9 mouse cellular contexts compared by ENCODE assay signal in genomic region chr10:66909204-66909889, GRCm38 (mm10).
DNase-seq lines count a peak whose midpoint lies in the region; ATAC-seq and TF ChIP-seq lines count a peak whose summit lies in the region.
"Had no signal": no experiment of that assay in that cellular context is flagged by ENCODE, and none has a peak within 500 bp of the region (broad histone marks: within the 10 kb centered on the region; RNA-seq: fewer than 3 reads in every experiment).

No protein-coding gene starts in this region.

- WGBS in heart, embryonic 14.5 days = 15% methylated on average over 12 of the region's 12 CpGs
- 18% methylated on average over 12 of the region's 12 CpGs for WGBS in heart, embryonic 10.5 days
- WGBS in forebrain, postnatal 0 days = 16% methylated on average over 12 of the region's 12 CpGs
- 9% methylated on average over 12 of the region's 12 CpGs for WGBS in kidney, postnatal 0 days
- 10% methylated on average over 12 of the region's 12 CpGs for WGBS in midbrain, embryonic 16.5 days

- H3K9ac ChIP-seq in heart, embryonic 14.5 days (ENCODE audit: low read length) = no peak overlapping the region
- H3K9ac ChIP-seq in CH12.LX (ENCODE audit: insufficient read depth, low read depth) = no peak overlapping the region
- no peak overlapping the region for H3K9ac ChIP-seq in forebrain, postnatal 0 days
- H3K9ac ChIP-seq in kidney, postnatal 0 days (ENCODE audit: low read depth, low read length) = no peak overlapping the region
- no peak overlapping the region for H3K9ac ChIP-seq in midbrain, embryonic 16.5 days (ENCODE audit: low read depth, low read length)
- H3K9ac ChIP-seq: embryonic facial prominence, embryonic 13.5 days had no signal

- TF ChIP-seq RAD21 in CH12.LX (IDR thresholded peaks at IDR 0.05; ENCODE audit: low read depth, low read length) = peak; percentile 98

- H3K4me3 ChIP-seq in heart, embryonic 14.5 days (ENCODE audit: control insufficient read depth in 1 of 2, insufficient read depth in 1 of 2, low read depth in 1 of 2, low read length in 2 of 2) = no peak overlapping the region
- no peak overlapping the region for H3K4me3 ChIP-seq in heart, embryonic 10.5 days
- H3K4me3 ChIP-seq in CH12.LX (replicated peaks in 1 of 3; ENCODE audit: low read depth in 2 of 3, low read length in 2 of 3, poor library complexity in 1 of 3) = no peak overlapping the region
- no peak overlapping the region for H3K4me3 ChIP-seq in forebrain, postnatal 0 days (ENCODE audit: low read depth, low read length)
- no peak overlapping the region for H3K4me3 ChIP-seq in kidney, postnatal 0 days (replicated peaks; ENCODE audit: low read depth, low read length)
- no peak overlapping the region for H3K4me3 ChIP-seq in midbrain, embryonic 16.5 days (ENCODE audit: low read depth, low read length)
- H3K4me3 ChIP-seq: embryonic facial prominence, embryonic 13.5 days had no signal

- no peaks in the 10 kb centered on the region for H3K79me2 ChIP-seq in CH12.LX (replicated peaks; ENCODE audit: control insufficient read depth, extremely low read depth, insufficient read depth, poor library complexity, severe bottlenecking)

- peaks cover 28 to 55% of the 10 kb centered on the region in 2 experiments for H3K4me1 ChIP-seq in heart, embryonic 14.5 days (ENCODE audit: control insufficient read depth in 2 of 2, insufficient read depth in 2 of 2, low read length in 2 of 2)
- peaks cover 48% of the 10 kb centered on the region for H3K4me1 ChIP-seq in heart, embryonic 10.5 days
- H3K4me1 ChIP-seq in CH12.LX (ENCODE audit: control insufficient read depth in 1 of 2, insufficient read depth in 2 of 2) = peaks cover 4 to 33% of the 10 kb centered on the region in 2 experiments; a peak in 3 of 4 replicates
- peaks cover 13% of the 10 kb centered on the region for H3K4me1 ChIP-seq in forebrain, postnatal 0 days (ENCODE audit: insufficient read depth)
- 0 out of 2 replicates have a peak, but pooled peaks cover 15% of the 10 kb centered on the region for H3K4me1 ChIP-seq in kidney, postnatal 0 days (replicated peaks; ENCODE audit: insufficient read depth, low read length)
- H3K4me1 ChIP-seq in midbrain, embryonic 16.5 days (ENCODE audit: control insufficient read depth, insufficient read depth, low read length) = peaks cover 8% of the 10 kb centered on the region

- TF ChIP-seq CTCF in CH12.LX (conservative IDR thresholded peaks at IDR 0.05 in 1 of 2, IDR thresholded peaks at IDR 0.05 in 1 of 2; ENCODE audit: low read depth in 2 of 2, low read length in 2 of 2) = peak; percentile 71 to 92
- peak; percentile 96 for TF ChIP-seq CTCF in forebrain, postnatal 0 days (IDR thresholded peaks at IDR 0.05; ENCODE audit: low read depth)
- TF ChIP-seq CTCF in kidney, postnatal 0 days (IDR thresholded peaks at IDR 0.05; ENCODE audit: low read depth) = peak; percentile 94

- no peak for TF ChIP-seq POLR2A in CH12.LX (IDR thresholded peaks at IDR 0.05; ENCODE audit: low read depth, low read length)

- no peak for DNase-seq in heart, embryonic 10.5 days (ENCODE audit: low spot score)
- peak; percentile 80 for DNase-seq in CH12.LX (ENCODE audit: extremely low read depth)
- peak; percentile 34 for DNase-seq in cerebellum, adult 11 months
- peak; percentile 93 for DNase-seq in forebrain, postnatal 0 days
- peak; percentile 91 for DNase-seq in kidney, postnatal 0 days (ENCODE audit: low spot score)
- peak; percentile 25 to 35 for DNase-seq in thymus, postnatal 36 days

- no peaks in the 10 kb centered on the region for H3K36me3 ChIP-seq in heart, embryonic 14.5 days (ENCODE audit: control insufficient read depth, insufficient read depth, low read length)
- H3K36me3 ChIP-seq in heart, embryonic 10.5 days = no peaks in the 10 kb centered on the region
- no peaks in the 10 kb centered on the region for H3K36me3 ChIP-seq in CH12.LX (replicated peaks in 1 of 2; ENCODE audit: control insufficient read depth in 1 of 2, insufficient read depth in 1 of 2, low read length in 1 of 2)
- H3K36me3 ChIP-seq in forebrain, postnatal 0 days (ENCODE audit: insufficient read depth) = no peaks in the 10 kb centered on the region
- H3K36me3 ChIP-seq in kidney, postnatal 0 days (ENCODE audit: insufficient read depth, low read length) = no peaks in the 10 kb centered on the region
- no peaks in the 10 kb centered on the region for H3K36me3 ChIP-seq in midbrain, embryonic 16.5 days (ENCODE audit: control insufficient read depth, insufficient read depth, low read length)
- H3K36me3 ChIP-seq: embryonic facial prominence, embryonic 13.5 days had no signal

- no peaks in the 10 kb centered on the region for H3K9me3 ChIP-seq in heart, embryonic 14.5 days (ENCODE audit: control insufficient read depth, low read length)
- H3K9me3 ChIP-seq in heart, embryonic 10.5 days = no peaks in the 10 kb centered on the region
- no peaks in the 10 kb centered on the region for H3K9me3 ChIP-seq in CH12.LX (replicated peaks; ENCODE audit: low read length)
- H3K9me3 ChIP-seq in forebrain, postnatal 0 days (ENCODE audit: low read length) = no peaks in the 10 kb centered on the region
- H3K9me3 ChIP-seq in kidney, postnatal 0 days (replicated peaks; ENCODE audit: low read length) = no peaks in the 10 kb centered on the region
- H3K9me3 ChIP-seq in midbrain, embryonic 16.5 days (replicated peaks; ENCODE audit: control insufficient read depth, low read length, poor library complexity, severe bottlenecking) = no peaks in the 10 kb centered on the region
- H3K9me3 ChIP-seq: embryonic facial prominence, embryonic 13.5 days had no signal

- in situ Hi-C loops in CH12.LX (cut with MboI; ENCODE audit: low pct_ligation_motif_present, low pct_unique_long_range_greater_than_20kb, low sequenced_read_pairs) = loop anchor here (10.0 to 25.0 kb wide), 2 partner anchors 178 to 395 kb away; partner anchors contain the start of genes Jmjd1c and Reep3

- dilution Hi-C loops in CH12.LX (cut with MboI; ENCODE audit: extremely low pct_ligation_motif_present, extremely low pct_unique_long_range_greater_than_20kb, low sequenced_read_pairs) = no loop called here

- no peak overlapping the region for H3K27ac ChIP-seq in heart, embryonic 14.5 days (replicated peaks in 1 of 2; ENCODE audit: control insufficient read depth in 1 of 2, insufficient read depth in 1 of 2, low read depth in 2 of 2, low read length in 2 of 2)
- H3K27ac ChIP-seq in heart, embryonic 10.5 days = no peak overlapping the region
- H3K27ac ChIP-seq in CH12.LX (ENCODE audit: insufficient read depth, low read depth) = no peak overlapping the region
- H3K27ac ChIP-seq in forebrain, postnatal 0 days (ENCODE audit: low read depth, low read length) = no peak overlapping the region
- H3K27ac ChIP-seq in kidney, postnatal 0 days = no peak overlapping the region
- H3K27ac ChIP-seq in midbrain, embryonic 16.5 days (ENCODE audit: low read length) = no peak overlapping the region
- H3K27ac ChIP-seq: embryonic facial prominence, embryonic 13.5 days had no signal

- no peaks in the 10 kb centered on the region for H3K27me3 ChIP-seq in heart, embryonic 14.5 days (ENCODE audit: control insufficient read depth, insufficient read depth, low read length)
- no peaks in the 10 kb centered on the region for H3K27me3 ChIP-seq in heart, embryonic 10.5 days (ENCODE audit: insufficient read depth, poor library complexity, severe bottlenecking)
- no peaks in the 10 kb centered on the region for H3K27me3 ChIP-seq in CH12.LX (replicated peaks)
- H3K27me3 ChIP-seq in forebrain, postnatal 0 days (ENCODE audit: insufficient read depth, low read length) = no peaks in the 10 kb centered on the region
- H3K27me3 ChIP-seq in kidney, postnatal 0 days (ENCODE audit: insufficient read depth, low read length) = no peaks in the 10 kb centered on the region
- H3K27me3 ChIP-seq in midbrain, embryonic 16.5 days (ENCODE audit: control insufficient read depth, insufficient read depth, low read depth, low read length) = no peaks in the 10 kb centered on the region
- H3K27me3 ChIP-seq: embryonic facial prominence, embryonic 13.5 days had no signal

- no peak for ATAC-seq in heart, embryonic 14.5 days (ENCODE audit: insufficient number of reproducible peaks, insufficient read depth, low FRiP score, low read depth)
- peak; percentile 37; the same call in 1 of the 2 replicates for ATAC-seq in forebrain, postnatal 0 days
- no peak for ATAC-seq in kidney, postnatal 0 days (replicated peaks; ENCODE audit: low FRiP score, low read depth)
- peak; percentile 44; the same call in 1 of the 2 replicates for ATAC-seq in midbrain, embryonic 16.5 days

- no peak for TF ChIP-seq EP300 in CH12.LX (IDR thresholded peaks at IDR 0.05; ENCODE audit: low read length)

- H3K4me2 ChIP-seq in heart, embryonic 14.5 days (ENCODE audit: low read length) = peak overlapping the region; percentile 52
- no peak overlapping the region for H3K4me2 ChIP-seq in CH12.LX (ENCODE audit: insufficient read depth, low read depth, poor library complexity, severe bottlenecking)
- H3K4me2 ChIP-seq in forebrain, postnatal 0 days (ENCODE audit: low read depth) = no peak overlapping the region
- no peak overlapping the region for H3K4me2 ChIP-seq in kidney, postnatal 0 days (ENCODE audit: low read length)
- H3K4me2 ChIP-seq in midbrain, embryonic 16.5 days (ENCODE audit: low read length) = no peak overlapping the region
- H3K4me2 ChIP-seq: embryonic facial prominence, embryonic 13.5 days had no signal

TF ChIP-seq in CH12.LX, 34 proteins besides CTCF, POLR2A, EP300 and RAD21 (continues in another document):
- TF ChIP-seq SMC3 (IDR thresholded peaks at IDR 0.05; ENCODE audit: low read depth, low read length) = peak; percentile 98
- no peak for TF ChIP-seq CHD2 (IDR thresholded peaks at IDR 0.05; ENCODE audit: low read length)
- peak; percentile 44; the same call in 1 of the 2 replicates for TF ChIP-seq MEF2A (IDR thresholded peaks at IDR 0.05; ENCODE audit: borderline replicate concordance, low read depth, low read length)
- TF ChIP-seq MAX (IDR thresholded peaks at IDR 0.05; ENCODE audit: low read length) = no peak
- no peak for TF ChIP-seq TBP (conservative IDR thresholded peaks at IDR 0.05; ENCODE audit: low read depth, low read length)
- TF ChIP-seq MAZ (IDR thresholded peaks at IDR 0.05; ENCODE audit: low read depth, low read length) = peak; percentile 71
- 0 out of 2 replicates have a peak, but pooled peaks have one; percentile 5 for TF ChIP-seq BHLHE40 (IDR thresholded peaks at IDR 0.05; ENCODE audit: low read depth, low read length)
- TF ChIP-seq ELF1 (IDR thresholded peaks at IDR 0.05; ENCODE audit: low read depth, low read length) = no peak
- no peak for TF ChIP-seq USF2 (conservative IDR thresholded peaks at IDR 0.05; ENCODE audit: low read depth, low read length)
- TF ChIP-seq GABPA (IDR thresholded peaks at IDR 0.05; ENCODE audit: insufficient replicate concordance, low read depth, low read length) = no peak
- TF ChIP-seq JUN (IDR thresholded peaks at IDR 0.05; ENCODE audit: insufficient read depth, low read depth, low read length) = no peak
- peak; percentile 80 for TF ChIP-seq MAFK (IDR thresholded peaks at IDR 0.05; ENCODE audit: insufficient replicate concordance, low read length)
- peak; percentile 65 for TF ChIP-seq MYC (IDR thresholded peaks at IDR 0.05; ENCODE audit: low read depth, low read length)
- TF ChIP-seq CHD1 (IDR thresholded peaks at IDR 0.05; ENCODE audit: low read depth, low read length) = no peak
- TF ChIP-seq JUND (conservative IDR thresholded peaks at IDR 0.05; ENCODE audit: low read depth, low read length) = peak; percentile 43; the same call in 1 of the 2 replicates

Comparison
In these comparisons a context has a peak if more than half of its experiments do, and no peak if none do; other contexts are left out.
1. ATAC-seq: peak in forebrain, postnatal 0 days (single experiment) and midbrain, embryonic 16.5 days (single experiment); none in heart, embryonic 14.5 days (single experiment) and kidney, postnatal 0 days (single experiment).
2. Peak in every context shown above with its lines, with median percentiles within 50 percentile points of each other: CTCF ChIP-seq.